Mouse (Mus musculus) CD4-positive, CD25-positive, alpha-beta regulatory T cell, adult 4 months (primary cell): ENCODE data around the gene Rab15. TPM values are rescaled to one million over a fixed set of nuclear protein-coding genes. Genes with fewer than 3 reads are reported as not detected.
"Not testable (repeated sequence)": the region's sequence is repeated elsewhere in the genome, so short reads cannot be mapped to it uniquely, and the experiment has no call there.

Experiments
- ATAC-seq: one replicate; pipeline ENCODE4 v1.8.0; 2017
- polyA plus RNA-seq, 2 experiments: library from polyadenylated mRNA; unstranded; fragments of 100-300 nt; shearing (Covaris generic); gene quantifications; one replicate each; pipeline ENCODE4 v1.2.1; 2017

Rab15 gene
- polyA plus RNA-seq, 2 experiments from 2014 or later = not detected

GRCm38 (mm10) chr12:76818908-76819307 is 3.8 kb downstream of the Rab15 start:
- ATAC-seq = no peak

GRCm38 (mm10) chr12:76818120-76818519 is 4.6 kb downstream of the Rab15 start:
- no peak for ATAC-seq

- ATAC-seq = no peak
These were observed 5.5 kb downstream of the Rab15 start for GRCm38 (mm10) chr12:76817176-76817575.

GRCm38 (mm10) chr12:76816720-76817119 is 6.0 kb downstream of the Rab15 start:
- no peak for ATAC-seq

- no peak for ATAC-seq
These were observed 8.6 kb downstream of the Rab15 start for GRCm38 (mm10) chr12:76814120-76814519.

- no peak for ATAC-seq
These were observed 9.2 kb downstream of the Rab15 start for GRCm38 (mm10) chr12:76813543-76813942.

- no peak for ATAC-seq
These were observed 11.7 kb downstream of the Rab15 start for GRCm38 (mm10) chr12:76811006-76811405.

GRCm38 (mm10) chr12:76810491-76810890 is 12.2 kb downstream of the Rab15 start:
- no peak for ATAC-seq

- ATAC-seq = no peak
These were observed 14.9 kb downstream of the Rab15 start for GRCm38 (mm10) chr12:76807796-76808195.

GRCm38 (mm10) chr12:76805056-76805811 is 17.5 kb downstream of the Rab15 start:
- ATAC-seq = no peak

- ATAC-seq = peak; percentile 75
These were observed 18.9 kb downstream of the Rab15 start for GRCm38 (mm10) chr12:76803700-76804252.

GRCm38 (mm10) chr12:76803028-76803427 is 19.7 kb downstream of the Rab15 start:
- no peak for ATAC-seq

GRCm38 (mm10) chr12:76798008-76798720 is 24.5 kb downstream of the Rab15 start:
- ATAC-seq = no peak

- no peak for ATAC-seq
These were observed 25.7 kb downstream of the Rab15 start for GRCm38 (mm10) chr12:76796938-76797539.

- no peak for ATAC-seq
These were observed 27.4 kb downstream of the Rab15 start, which contains the start of gene Gpx2 for GRCm38 (mm10) chr12:76795350-76795749. TSS of gene Gpx2 (minus strand) at chr12:76795554.

- ATAC-seq = not testable (repeated sequence)
These were observed 30.2 kb downstream of the Rab15 start for GRCm38 (mm10) chr12:76792540-76792939.

GRCm38 (mm10) chr12:76790446-76791084 is 32.1 kb downstream of the Rab15 start:
- ATAC-seq = no peak

- ATAC-seq = no peak
These were observed 38.6 kb downstream of the Rab15 start for GRCm38 (mm10) chr12:76784056-76784619.

- ATAC-seq = no peak
These were observed 41.9 kb downstream of the Rab15 start for GRCm38 (mm10) chr12:76780639-76781468.

GRCm38 (mm10) chr12:76779951-76780350 is 42.8 kb downstream of the Rab15 start:
- no peak for ATAC-seq
